ENCODE assay signal across 23 mouse cellular contexts in the genomic region with DNA sequence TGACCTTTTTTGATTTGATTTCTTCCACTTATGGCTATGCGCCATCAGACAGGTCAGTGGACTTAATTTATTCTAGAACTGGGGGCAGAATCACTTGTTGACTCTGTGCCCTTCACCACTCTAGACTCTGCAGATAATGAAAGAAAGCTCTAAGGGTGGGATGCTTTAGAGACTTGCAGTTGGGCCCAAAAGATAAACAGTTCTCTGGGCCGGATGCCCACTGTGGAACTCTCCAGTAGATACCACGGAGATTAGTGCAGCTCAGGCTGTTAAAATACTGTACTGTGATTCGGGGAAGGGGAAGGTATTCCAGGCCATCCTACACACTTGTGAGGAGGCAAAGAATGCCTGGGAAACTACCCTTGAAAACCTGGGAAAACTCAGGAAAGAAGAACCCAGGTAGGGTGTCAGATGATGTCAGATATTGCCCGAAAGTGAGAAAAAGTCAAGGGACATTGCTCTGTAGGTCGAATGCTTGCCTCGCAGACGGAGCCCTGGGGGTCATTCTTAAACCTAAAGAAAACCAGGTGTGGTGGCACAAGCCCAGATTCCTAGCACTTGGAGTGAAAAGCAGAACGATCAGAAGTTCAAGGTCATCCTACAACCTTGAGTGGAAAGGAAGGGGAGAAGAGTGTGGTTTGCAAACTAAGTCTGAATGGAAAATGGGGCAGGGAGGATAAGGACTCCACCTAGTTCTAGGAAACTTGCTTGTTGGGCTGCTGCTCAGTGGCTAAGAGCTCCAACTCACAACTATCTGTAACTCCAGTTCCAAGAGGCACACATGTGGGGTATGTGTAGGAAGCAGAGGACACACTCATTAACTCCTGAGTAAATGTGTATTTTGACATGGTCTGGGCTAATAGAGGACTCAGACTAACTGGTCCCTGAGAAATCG. TPM values are rescaled to one million over a fixed set of nuclear protein-coding genes. Genes with fewer than 3 reads are reported as not detected.
DNase-seq lines count a peak whose midpoint lies in the region; ATAC-seq and TF ChIP-seq lines count a peak whose summit lies in the region.
"Had no signal": no experiment of that assay in that cellular context is flagged by ENCODE, and none has a peak within 500 bp of the region (broad histone marks: within the 10 kb centered on the region; RNA-seq: fewer than 3 reads in every experiment).

No protein-coding gene starts in this region.

- peaks cover 91% of the 10 kb centered on the region for H3K4me1 ChIP-seq in E14TG2a.4 (replicated peaks; ENCODE audit: low read depth, low read length)
- peaks cover 10% of the 10 kb centered on the region for H3K4me1 ChIP-seq in liver, embryonic 16.5 days (ENCODE audit: control insufficient read depth, low read depth, low read length)
- H3K4me1 ChIP-seq: lung, embryonic 15.5 days; midbrain, embryonic 13.5 days; neural tube, embryonic 12.5 days; stomach, embryonic 15.5 days had no signal

- 49% methylated on average over 10 of the region's 10 CpGs for WGBS in liver, embryonic 16.5 days (ENCODE audit: insufficient replicate concordance)

- H3K9ac ChIP-seq in liver, embryonic 16.5 days (ENCODE audit: low read depth, low read length), result no peak overlapping the region
- H3K9ac ChIP-seq: embryonic facial prominence, embryonic 13.5 days; kidney, embryonic 15.5 days; limb, embryonic 12.5 days; lung, embryonic 15.5 days; midbrain, embryonic 13.5 days; neural tube, embryonic 12.5 days; stomach, embryonic 15.5 days had no signal

- peak; percentile 32; the same call in 1 of the 2 replicates for ATAC-seq in common myeloid progenitor, adult 5-6 weeks (replicated peaks; ENCODE audit: low read depth, poor library complexity, severe bottlenecking)
- peak; percentile 65 for ATAC-seq in liver, embryonic 16.5 days (ENCODE audit: low read depth)
- ATAC-seq: forebrain, embryonic 16.5 days; hindbrain, embryonic 16.5 days; intestine, postnatal 0 days; midbrain, embryonic 13.5 days had no signal

- H3K27ac ChIP-seq in liver, embryonic 16.5 days (ENCODE audit: low read length), result no peak overlapping the region
- H3K27ac ChIP-seq: embryonic facial prominence, embryonic 13.5 days; kidney, embryonic 15.5 days; limb, embryonic 12.5 days; lung, embryonic 15.5 days; midbrain, embryonic 13.5 days; neural tube, embryonic 12.5 days; stomach, embryonic 15.5 days had no signal

- TF ChIP-seq CTCF in E14TG2a.4 (conservative IDR thresholded peaks at IDR 0.05; ENCODE audit: low read length), result no peak

- H3K36me3 ChIP-seq in E14TG2a.4 (ENCODE audit: insufficient read depth, low read length), result no peaks in the 10 kb centered on the region
- no peaks in the 10 kb centered on the region for H3K36me3 ChIP-seq in liver, embryonic 16.5 days (ENCODE audit: control insufficient read depth, insufficient read depth)
- H3K36me3 ChIP-seq: embryonic facial prominence, embryonic 13.5 days; kidney, embryonic 15.5 days; limb, embryonic 12.5 days; lung, embryonic 15.5 days; midbrain, embryonic 13.5 days; neural tube, embryonic 12.5 days; stomach, embryonic 15.5 days had no signal

- peak overlapping the region; percentile 55 for H3K4me3 ChIP-seq in E14TG2a.4 (replicated peaks; ENCODE audit: low read length)
- no peak overlapping the region for H3K4me3 ChIP-seq in liver, embryonic 16.5 days (ENCODE audit: low read depth, low read length)
- H3K4me3 ChIP-seq: embryonic facial prominence, embryonic 13.5 days; kidney, embryonic 15.5 days; limb, embryonic 12.5 days; lung, embryonic 15.5 days; midbrain, embryonic 13.5 days; neural tube, embryonic 12.5 days; stomach, embryonic 15.5 days had no signal

- no peaks in the 10 kb centered on the region for H3K9me3 ChIP-seq in E14TG2a.4 (ENCODE audit: low read length)
- no peaks in the 10 kb centered on the region for H3K9me3 ChIP-seq in liver, embryonic 16.5 days (replicated peaks; ENCODE audit: control insufficient read depth, low read length)
- H3K9me3 ChIP-seq: embryonic facial prominence, embryonic 13.5 days; kidney, embryonic 15.5 days; limb, embryonic 12.5 days; lung, embryonic 15.5 days; midbrain, embryonic 13.5 days; neural tube, embryonic 12.5 days; stomach, embryonic 15.5 days had no signal

- peak; percentile 99 for DNase-seq in ES-CJ7 (ENCODE audit: low read depth, low spot score)
- no peak for DNase-seq in frontal cortex, postnatal 14 days (ENCODE audit: low spot score in 2 of 2)
- no peak for DNase-seq in layer of hippocampus, adult 9-10 months (ENCODE audit: low spot score)
- DNase-seq in spleen, adult 18-20 months, result no peak
- DNase-seq: adrenal gland, adult 8-10 months; cerebellum, adult 9-11 months; heart, adult 18-20 months; heart, postnatal 36 days; kidney, postnatal 4 days; right cerebral cortex, postnatal 25 days had no signal

- no peaks in the 10 kb centered on the region for H3K27me3 ChIP-seq in E14TG2a.4 (ENCODE audit: insufficient read depth, low read length)
- no peaks in the 10 kb centered on the region for H3K27me3 ChIP-seq in liver, embryonic 16.5 days (ENCODE audit: control insufficient read depth, insufficient read depth, low read depth, low read length)
- H3K27me3 ChIP-seq: embryonic facial prominence, embryonic 13.5 days; kidney, embryonic 15.5 days; limb, embryonic 12.5 days; lung, embryonic 15.5 days; midbrain, embryonic 13.5 days; neural tube, embryonic 12.5 days; stomach, embryonic 15.5 days had no signal

- no peak overlapping the region for H3K4me2 ChIP-seq in liver, embryonic 16.5 days (ENCODE audit: low read depth, low read length)
- H3K4me2 ChIP-seq: embryonic facial prominence, embryonic 13.5 days; kidney, embryonic 15.5 days; limb, embryonic 12.5 days; lung, embryonic 15.5 days; midbrain, embryonic 13.5 days; neural tube, embryonic 12.5 days; stomach, embryonic 15.5 days had no signal

RNA-seq across cellular contexts. Expression of a gene that starts 20.3 kb away (rescaled TPM):
- 277 and 311 TPM in 2 replicates for total RNA-seq in common myeloid progenitor, adult 5-6 weeks (2017)
- polyA plus RNA-seq in liver, embryonic 16.5 days (2015; fragmentation: Nextera tagmentation; extraction: Ambion mirVana), result 31.6 and 32.0 TPM in 2 replicates

RNA-seq across cellular contexts. Expression of a gene that starts 21.0 kb away (rescaled TPM):
- 2.5 and 4.5 TPM in 2 replicates for total RNA-seq in common myeloid progenitor, adult 5-6 weeks (2017)
- polyA plus RNA-seq in liver, embryonic 16.5 days (2015; fragmentation: Nextera tagmentation; extraction: Ambion mirVana), result 4.4 and 6.6 TPM in 2 replicates
